Mouse (Mus musculus) c-Kit-positive CD71-positive TER-119-negative erythroid progenitor cells, embryonic 14.5 days (primary cell): ENCODE data around the gene Actrt2.

Experiments
- DNase-seq: peaks from one replicate; pipeline ENCODE4 v3.0.0-alpha.2; 2013; ENCODE audit warnings: low read depth

Gene Actrt2

GRCm38 (mm10) chr4:154638320-154638886 lies 29.3 kb downstream of the Actrt2 start:
- DNase-seq = no peak

- DNase-seq = no peak
Measured at GRCm38 (mm10) chr4:154637468-154638319, 30.0 kb downstream of the Actrt2 start.

GRCm38 (mm10) chr4:154636721-154637311 lies 30.9 kb downstream of the Actrt2 start, which contains the start of gene Prdm16:
Gene Prdm16 (minus strand): TSS chr4:154636873.
- DNase-seq = no peak

- DNase-seq = no peak
Measured at GRCm38 (mm10) chr4:154636053-154636433, 31.6 kb downstream of the Actrt2 start.

- DNase-seq = no peak
Measured at GRCm38 (mm10) chr4:154635241-154636052, 32.2 kb downstream of the Actrt2 start.

- no peak for DNase-seq
Measured at GRCm38 (mm10) chr4:154634470-154635240, 33.0 kb downstream of the Actrt2 start.

- no peak for DNase-seq
Measured at GRCm38 (mm10) chr4:154634001-154634400, 33.7 kb downstream of the Actrt2 start.

GRCm38 (mm10) chr4:154632800-154633764 lies 34.6 kb downstream of the Actrt2 start:
- DNase-seq = no peak

- DNase-seq = no peak
Measured at GRCm38 (mm10) chr4:154630763-154631162, 36.9 kb downstream of the Actrt2 start.

- DNase-seq = no peak
Measured at GRCm38 (mm10) chr4:154627419-154628142, 40.1 kb downstream of the Actrt2 start.

- DNase-seq = no peak
Measured at GRCm38 (mm10) chr4:154626282-154626681, 41.4 kb downstream of the Actrt2 start.

GRCm38 (mm10) chr4:154625710-154626109 lies 42.0 kb downstream of the Actrt2 start:
- no peak for DNase-seq

- DNase-seq = no peak
Measured at GRCm38 (mm10) chr4:154623241-154623640, 44.4 kb downstream of the Actrt2 start.

- DNase-seq = no peak
Measured at GRCm38 (mm10) chr4:154622521-154622920, 45.1 kb downstream of the Actrt2 start.
